Mouse (Mus musculus) layer of hippocampus, adult 2 months (tissue): ENCODE measurements around the gene Bsnd. TPM values are rescaled to one million over a fixed set of nuclear protein-coding genes. Genes with fewer than 3 reads are reported as not detected.
A peak's percentile ranks its signal among the peaks of the same experiment; 100 is the strongest.

Source experiments
- DNase-seq, 2 experiments: peaks; one replicate each; pipeline ENCODE4 v3.0.0; 2022; ENCODE audit warnings: low spot score in 2 of 2
- H3K27ac ChIP-seq: fragments of 200-600 bp; 2 replicates; pipeline ENCODE4 v1.8.1; 2022
- H3K4me3 ChIP-seq: fragments of 200-600 bp; 2 replicates; pipeline ENCODE4 v1.8.1; 2022; ENCODE audit warnings: mild to moderate bottlenecking
- CTCF ChIP-seq: fragments of 200-600 bp; conservative IDR thresholded peaks from 2 replicates; pipeline ENCODE4 v1.8.1; 2022; ENCODE audit warnings: antibody characterized with exemption, mild to moderate bottlenecking, moderate library complexity
- total RNA-seq, 2 experiments: library from RNA; stranded (reverse); gene quantifications; 2 replicates each; pipeline ENCODE4 v1.2.3; 2021

Gene Bsnd
- total RNA-seq, 2 experiments from 2014 or later = not detected

DNA sequence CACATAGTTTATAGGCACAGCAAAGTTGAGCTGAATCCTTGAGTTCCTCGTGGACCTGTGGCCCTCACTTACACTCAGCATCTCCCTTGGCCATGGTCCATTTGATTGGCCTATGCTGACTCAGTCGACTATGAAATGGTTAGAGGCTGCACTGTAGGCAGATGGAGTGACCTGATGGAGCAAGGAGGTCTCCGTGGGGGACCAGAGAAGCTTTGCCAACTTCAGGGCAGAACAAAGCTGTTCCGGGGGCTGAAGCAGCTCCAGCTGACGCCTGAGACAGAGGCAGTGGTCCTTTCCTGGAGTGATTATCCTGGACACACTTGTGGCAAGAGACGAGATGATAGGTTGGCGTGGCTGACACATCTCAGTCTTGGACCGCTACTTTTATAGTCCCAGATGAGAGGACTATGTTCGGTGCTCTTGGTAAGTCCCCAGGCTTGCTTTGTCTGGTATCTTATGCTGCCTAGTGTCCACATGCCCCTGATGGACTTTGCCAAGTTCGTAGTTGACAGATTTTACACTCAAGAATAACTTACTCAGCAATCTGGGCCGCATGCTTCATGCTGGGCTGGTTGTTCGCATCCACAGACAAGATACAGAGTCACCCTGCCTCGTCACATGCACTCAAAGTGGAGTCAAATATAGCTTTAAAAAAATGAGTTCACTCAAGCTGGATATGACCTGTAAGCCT, 24.5 kb downstream of the Bsnd start:
- no peak overlapping the region for H3K27ac ChIP-seq
- no peak overlapping the region for H3K4me3 ChIP-seq
- TF ChIP-seq CTCF = no peak
- no peak for DNase-seq

DNA sequence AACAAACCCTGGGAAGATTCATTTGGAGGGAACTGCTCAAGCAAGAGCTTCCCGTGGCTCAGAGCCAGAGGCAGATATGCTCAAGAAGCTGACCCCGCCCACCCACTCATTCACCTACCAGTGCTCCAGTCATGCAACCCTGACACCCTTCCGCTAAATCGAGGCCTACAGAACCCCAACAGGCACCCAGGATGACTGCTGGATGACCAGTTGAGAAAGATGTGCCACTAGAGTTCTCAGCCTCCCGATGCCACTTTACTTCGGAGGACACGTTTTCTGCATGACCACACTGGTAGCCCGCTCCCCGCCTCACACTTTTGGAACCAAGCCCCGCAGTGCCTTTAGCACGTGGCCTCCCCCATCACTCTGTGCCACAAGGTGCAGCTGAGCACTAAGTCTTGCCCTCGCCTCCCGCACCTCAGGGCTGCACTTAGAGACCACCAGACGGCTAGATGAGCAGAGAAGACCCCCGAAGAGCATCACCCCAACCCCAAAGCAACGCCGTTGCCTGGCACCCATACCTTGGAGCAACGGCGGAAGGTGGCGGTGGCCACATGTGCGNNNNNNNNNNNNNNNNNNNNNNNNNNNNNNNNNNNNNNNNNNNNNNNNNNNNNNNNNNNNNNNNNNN, 28.8 kb downstream of the Bsnd start:
- Histone ChIP-seq H3K4me3 (no peak overlapping the region), H3K27ac (no peak overlapping the region)
- no peak for TF ChIP-seq CTCF
- no peak for DNase-seq

DNA sequence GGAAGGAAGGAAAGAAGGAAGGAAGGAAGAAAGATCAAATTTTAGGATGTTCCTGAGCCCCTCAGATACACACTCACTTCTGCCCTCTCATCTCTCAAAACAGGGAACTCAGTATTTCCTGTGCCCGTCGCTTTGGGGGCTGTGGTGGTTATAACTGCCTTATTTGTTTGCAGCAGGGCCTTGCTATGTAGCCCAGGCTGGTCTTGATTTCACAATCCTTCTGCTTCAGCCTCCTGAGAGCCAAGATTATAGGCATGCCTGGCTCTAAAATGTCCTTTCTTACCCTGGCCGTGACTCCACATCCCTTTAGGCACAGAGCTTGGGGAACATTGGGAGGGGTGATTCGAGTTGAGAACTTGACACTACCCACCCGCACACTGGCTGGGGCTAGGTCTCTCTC, 29.6 kb downstream of the Bsnd start:
- TF ChIP-seq CTCF = no peak
- Histone ChIP-seq H3K27ac (no peak overlapping the region), H3K4me3 (no peak overlapping the region)
- no peak for DNase-seq

DNA sequence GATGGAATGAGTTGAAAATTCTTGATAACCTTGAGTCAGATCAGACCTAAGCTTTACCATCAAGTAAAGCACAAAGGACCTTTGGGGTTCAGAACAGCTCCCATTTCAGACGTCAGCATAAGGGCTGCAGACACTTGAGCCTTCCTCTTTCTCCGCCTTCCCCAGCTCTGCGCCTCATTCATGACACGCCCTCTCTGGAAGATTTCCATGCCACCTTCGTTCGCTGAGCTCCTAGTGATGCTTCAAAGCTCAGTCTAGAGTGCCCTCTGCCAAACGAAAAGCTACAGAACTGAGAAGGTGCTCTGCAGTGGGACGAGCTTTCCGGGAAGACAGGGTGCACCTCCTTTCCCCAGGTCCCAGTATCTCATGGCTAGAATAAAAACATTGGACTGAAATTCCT, 30.1 kb downstream of the Bsnd start:
- TF ChIP-seq CTCF = no peak
- Histone ChIP-seq H3K4me3 (no peak overlapping the region), H3K27ac (no peak overlapping the region)
- no peak for DNase-seq

DNA sequence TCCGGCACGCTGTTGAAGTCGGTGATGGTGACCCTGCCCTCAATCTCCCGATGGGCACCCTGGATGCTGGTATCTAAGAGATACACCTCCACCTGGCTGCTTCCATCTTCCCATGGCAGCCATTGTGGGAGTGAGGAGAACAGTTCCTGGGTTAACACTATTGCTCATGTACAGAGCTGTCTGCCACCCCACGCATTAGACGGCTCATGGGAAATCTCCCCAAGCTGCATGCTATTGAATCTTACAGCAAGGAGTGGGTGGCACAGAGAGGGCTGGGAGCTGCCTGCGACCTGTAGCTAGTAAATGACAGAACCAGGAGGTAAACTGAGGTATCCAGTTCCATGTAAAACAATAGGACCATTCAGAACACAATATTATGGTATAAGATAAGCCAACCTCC, 37.5 kb downstream of the Bsnd start:
- no peak for TF ChIP-seq CTCF
- Histone ChIP-seq H3K4me3 (no peak overlapping the region), H3K27ac (no peak overlapping the region)
- DNase-seq = no peak

DNA sequence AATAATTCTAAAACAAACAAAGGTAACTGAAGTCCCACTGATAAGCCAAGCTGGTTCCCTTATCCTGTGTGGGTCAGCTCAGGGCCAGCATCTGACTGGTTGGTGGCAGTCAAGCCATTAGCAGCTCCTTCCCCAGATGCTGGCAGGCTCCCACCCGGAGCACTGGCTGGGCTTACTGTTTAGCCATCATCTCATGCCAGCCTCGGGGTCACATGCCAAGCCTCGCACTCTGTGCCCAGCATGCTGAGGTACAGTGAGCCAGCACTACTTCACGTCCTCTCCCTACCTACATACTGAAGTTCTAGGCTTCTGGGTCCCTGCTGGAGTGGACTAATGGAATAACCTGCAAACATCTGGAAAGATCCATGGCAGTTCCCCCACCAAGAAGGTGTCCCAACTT, 38.6 kb downstream of the Bsnd start:
- no peak overlapping the region for H3K4me3 ChIP-seq
- TF ChIP-seq CTCF = no peak
- no peak overlapping the region for H3K27ac ChIP-seq
- DNase-seq = no peak

DNA sequence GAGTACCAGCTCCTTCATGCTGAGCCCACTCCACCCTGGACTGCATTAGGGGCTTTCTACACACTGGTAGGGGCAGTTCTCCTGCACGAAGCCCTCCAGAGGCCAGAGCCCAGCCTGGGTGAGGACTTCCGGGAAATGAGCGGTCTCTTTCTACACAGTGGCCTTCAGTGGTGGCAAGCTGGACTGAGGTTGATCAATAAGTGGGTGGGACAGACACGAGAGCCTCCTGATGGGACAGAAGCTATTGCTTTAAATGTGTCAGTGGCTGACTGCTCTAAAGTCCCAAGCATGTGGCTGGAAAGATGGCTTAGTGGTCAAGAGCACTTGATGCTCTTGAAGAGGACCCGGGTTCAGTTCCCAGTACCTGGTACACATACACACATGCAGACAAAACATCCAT, 39.0 kb downstream of the Bsnd start:
- DNase-seq = no peak
- no peak for TF ChIP-seq CTCF
- H3K27ac ChIP-seq = no peak overlapping the region

DNA sequence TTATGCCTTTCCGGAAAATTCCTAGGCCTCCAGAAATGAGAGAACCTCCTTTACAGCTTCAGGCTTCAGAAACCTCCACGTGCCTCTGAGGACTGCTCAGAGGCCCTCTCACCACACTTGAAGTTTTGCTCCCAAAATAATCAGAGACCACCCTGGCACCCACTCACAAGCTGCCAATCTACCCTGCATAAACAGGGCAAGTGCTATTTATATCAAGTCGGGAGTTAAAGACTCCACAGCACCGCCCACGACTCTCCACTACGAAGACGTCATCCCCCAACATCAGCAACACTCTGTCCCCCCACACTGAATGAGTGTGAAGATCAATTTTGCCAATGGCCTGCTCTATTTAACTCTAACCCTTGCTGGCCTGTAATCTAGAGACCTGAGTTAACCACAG, 39.7 kb downstream of the Bsnd start:
- DNase-seq = no peak
- Histone ChIP-seq H3K4me3 (no peak overlapping the region), H3K27ac (no peak overlapping the region)
- no peak for TF ChIP-seq CTCF

More for the DNA sequence above, 39.0 kb downstream of the Bsnd start:
- no peak overlapping the region for H3K4me3 ChIP-seq

DNA sequence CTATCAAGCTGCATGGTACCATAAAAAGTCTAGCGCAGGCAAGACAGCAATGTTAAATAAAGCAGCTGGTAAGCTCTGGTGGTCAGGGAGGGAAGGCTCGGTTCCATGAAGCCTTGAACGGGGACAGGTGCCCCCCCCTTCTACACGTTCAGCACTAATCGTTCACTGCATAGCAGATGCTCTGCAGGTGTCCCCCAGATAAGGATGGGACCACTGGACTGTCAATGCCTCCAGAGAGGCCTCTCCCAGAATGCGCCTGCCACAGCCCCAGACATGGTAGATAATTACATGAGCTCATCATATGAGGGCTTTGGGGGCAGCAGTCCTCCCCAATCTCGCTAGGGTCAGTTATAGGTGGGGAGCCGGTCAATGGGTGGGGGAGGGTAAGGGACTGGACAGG, 42.8 kb downstream of the Bsnd start:
- DNase-seq = no peak
- no peak for TF ChIP-seq CTCF
- Histone ChIP-seq H3K4me3 (no peak overlapping the region), H3K27ac (no peak overlapping the region)

DNA sequence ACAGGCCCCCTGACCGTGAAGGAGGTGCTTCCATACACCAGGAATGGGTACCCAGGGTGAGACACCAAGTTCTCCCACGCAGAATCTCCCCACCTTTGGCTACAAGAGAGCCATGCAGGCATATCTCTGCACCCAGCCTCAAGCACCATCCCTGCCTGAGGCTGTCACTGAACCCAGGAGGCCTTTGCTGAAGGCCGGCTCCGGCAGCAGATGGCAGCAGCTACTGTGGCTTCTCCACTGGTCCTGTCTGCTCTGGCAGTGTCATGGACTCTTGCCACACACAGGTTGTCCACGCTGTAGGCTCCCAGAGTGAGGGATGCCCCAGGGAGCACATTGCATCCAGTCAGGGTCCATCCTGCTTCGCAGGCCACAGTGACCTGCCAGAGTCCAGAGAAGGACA, 48.9 kb downstream of the Bsnd start:
- DNase-seq = no peak
- no peak overlapping the region for H3K27ac ChIP-seq
- TF ChIP-seq CTCF = no peak
- no peak overlapping the region for H3K4me3 ChIP-seq

DNA sequence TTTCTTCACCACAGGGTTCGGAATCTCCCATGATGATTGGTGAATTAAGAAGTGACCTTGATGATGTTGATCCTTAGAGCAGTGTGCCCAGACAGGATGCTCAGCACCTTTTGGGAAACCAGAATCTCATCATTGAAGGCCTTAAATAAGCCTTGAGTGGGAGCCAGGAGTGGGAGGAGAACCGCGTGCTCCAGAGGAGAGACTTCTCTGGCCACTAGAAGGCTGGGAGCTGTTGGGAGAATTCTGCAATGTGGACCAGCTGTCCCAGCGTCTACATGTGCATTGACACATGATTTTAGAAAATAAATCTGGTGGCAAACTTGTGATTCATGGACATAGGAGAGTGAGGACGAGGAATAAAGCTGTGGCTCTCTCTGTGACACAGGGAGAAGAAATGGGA, 53.3 kb downstream of the Bsnd start:
- no peak for TF ChIP-seq CTCF
- H3K27ac ChIP-seq = no peak overlapping the region
- no peak for DNase-seq
- no peak overlapping the region for H3K4me3 ChIP-seq

DNA sequence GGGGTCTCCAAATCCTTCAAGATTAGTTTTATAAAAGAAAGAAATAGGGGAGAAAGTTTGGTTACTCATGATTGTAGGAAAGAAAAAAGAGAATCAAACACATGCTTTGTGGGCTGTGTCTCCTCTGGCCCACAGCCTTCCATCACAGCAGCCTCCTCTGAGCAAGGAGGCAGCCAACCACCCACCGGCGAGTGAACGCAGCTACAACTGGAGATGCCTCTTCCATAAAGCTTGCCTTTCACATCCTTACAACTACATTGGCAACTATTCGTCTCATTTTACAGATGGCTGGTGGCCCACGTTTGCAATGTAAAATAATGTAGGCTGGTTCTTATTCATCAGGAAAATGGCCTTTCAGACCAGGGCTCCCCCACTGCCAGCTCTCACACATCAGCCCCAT, 54.9 kb downstream of the Bsnd start:
- H3K4me3 ChIP-seq = no peak overlapping the region
- H3K27ac ChIP-seq = no peak overlapping the region
- TF ChIP-seq CTCF = no peak
- no peak for DNase-seq

DNA sequence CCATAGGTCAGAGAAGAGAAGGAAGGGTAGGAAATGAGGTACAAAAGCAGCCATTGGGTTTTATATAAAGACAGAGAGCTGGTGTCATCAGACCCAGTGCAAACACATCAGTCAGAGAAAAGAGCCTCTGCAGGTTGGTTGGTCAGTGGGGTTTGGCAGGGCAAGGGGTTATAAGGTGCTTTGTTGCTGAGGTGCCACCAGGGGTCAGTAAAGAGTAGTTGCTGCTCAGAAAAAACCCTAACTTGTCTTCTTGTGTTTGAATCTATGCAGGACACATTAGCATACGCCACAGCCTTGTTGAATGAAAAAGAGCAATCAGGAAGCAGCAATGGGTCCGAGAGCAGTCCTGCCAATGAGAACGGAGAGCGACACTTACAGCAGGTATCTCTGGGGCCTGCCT, 55.6 kb downstream of the Bsnd start:
- DNase-seq = no peak
- Histone ChIP-seq H3K27ac (no peak overlapping the region), H3K4me3 (no peak overlapping the region)
- peak; percentile 89 for TF ChIP-seq CTCF

DNA sequence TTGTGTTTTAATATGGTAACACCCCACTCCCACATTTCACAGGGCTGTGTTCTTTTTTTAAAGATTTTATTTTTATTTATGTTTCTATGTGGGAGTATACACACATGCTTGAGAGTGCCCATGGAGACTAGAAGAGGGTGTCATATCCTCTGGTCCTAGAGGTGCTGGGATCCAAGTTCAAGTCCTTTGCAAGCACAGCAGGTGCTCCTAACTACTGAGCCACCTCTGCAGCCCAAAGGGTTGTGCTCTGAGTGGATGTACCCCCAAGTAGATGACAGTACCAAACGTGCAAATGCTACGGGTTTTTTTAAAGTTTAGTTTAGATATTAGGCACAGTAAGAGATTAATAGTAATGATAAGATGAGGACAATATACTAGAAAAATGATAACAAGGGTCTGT, 56.7 kb downstream of the Bsnd start:
- Histone ChIP-seq H3K4me3 (no peak overlapping the region), H3K27ac (no peak overlapping the region)
- DNase-seq = no peak
- TF ChIP-seq CTCF = no peak

Other genes starting within 250 kb of the Bsnd start
- 10 to 100 TPM; 41.0 to 45.8 TPM for gene Usp24, start 176.1 kb downstream of the Bsnd start, total RNA-seq
- gene Pcsk9, start 28.0 kb downstream of the Bsnd start, total RNA-seq = under 1 TPM; 0.10 TPM
- gene Dhcr24, start 68.8 kb upstream of the Bsnd start, total RNA-seq = 10 to 100 TPM; 58.9 to 59.7 TPM
- gene Lexm, start 125.0 kb upstream of the Bsnd start, total RNA-seq = under 1 TPM in 1 of 2 experiments, not detected in 1; 0.71 TPM
- gene Ttc22, start 130.1 kb upstream of the Bsnd start, total RNA-seq = under 1 TPM; 0.59 to 0.74 TPM
- gene Pars2, start 158.8 kb upstream of the Bsnd start, total RNA-seq = 1 to 10 TPM; 6.1 to 8.5 TPM
- 10 to 100 TPM; 50.4 to 52.7 TPM for gene Ttc4, start 186.7 kb upstream of the Bsnd start, total RNA-seq
- gene Mroh7, start 238.6 kb upstream of the Bsnd start, total RNA-seq = 1 to 10 TPM; 4.7 to 5.4 TPM
- gene Fam151a, start 241.6 kb upstream of the Bsnd start, total RNA-seq = not detected